Mouse (Mus musculus): ENCODE results near the gene Snx12.
"Not testable (repeated sequence)": the region's sequence is repeated elsewhere in the genome, so short reads cannot be mapped to it uniquely, and the experiment has no call there.

Snx12 gene

DNA sequence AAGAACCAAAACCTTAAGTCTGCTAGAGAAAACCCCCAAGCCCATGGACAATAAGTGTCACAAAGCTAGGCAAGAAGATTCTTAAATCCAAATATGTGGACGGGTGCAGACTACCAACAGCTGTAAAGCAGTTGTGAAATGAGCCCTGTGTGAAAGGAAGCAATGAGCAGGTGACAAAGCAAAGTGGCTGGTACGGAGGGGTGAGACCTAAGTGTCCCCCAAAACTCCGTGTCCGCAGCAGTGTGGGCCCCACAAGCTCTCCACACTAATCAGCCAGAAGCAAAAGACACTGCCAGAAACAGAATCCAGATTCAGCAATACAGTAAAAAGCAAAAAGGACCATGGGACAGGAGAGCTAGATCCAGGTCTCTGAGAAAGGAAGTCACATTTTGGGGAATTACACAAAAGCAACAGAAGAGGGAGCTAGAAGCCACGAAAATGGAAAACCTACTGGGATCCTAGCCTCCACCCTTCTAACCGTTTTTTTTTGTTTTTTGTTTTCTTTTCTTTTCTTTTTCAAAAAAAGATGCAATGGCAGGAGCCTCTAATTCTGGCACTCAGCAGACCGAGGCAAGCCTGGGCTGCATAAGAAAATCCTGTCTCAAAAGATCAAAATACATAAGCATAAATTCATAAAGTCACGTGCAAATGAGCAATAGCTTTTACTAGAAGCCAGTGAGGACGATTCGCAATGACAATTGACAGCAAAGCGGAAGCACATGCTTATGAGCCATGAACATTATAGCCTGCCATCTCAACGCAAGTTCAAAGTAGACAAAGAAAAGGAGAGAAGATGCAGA, 90.2 kb downstream of the Snx12 start:
- peak in 1 of 2 experiments; percentile 6 for DNase-seq

GRCm38 (mm10) chrX:101131001-101131400, 91.4 kb downstream of the Snx12 start:
- peak; percentile 20 to 67 for DNase-seq

DNA sequence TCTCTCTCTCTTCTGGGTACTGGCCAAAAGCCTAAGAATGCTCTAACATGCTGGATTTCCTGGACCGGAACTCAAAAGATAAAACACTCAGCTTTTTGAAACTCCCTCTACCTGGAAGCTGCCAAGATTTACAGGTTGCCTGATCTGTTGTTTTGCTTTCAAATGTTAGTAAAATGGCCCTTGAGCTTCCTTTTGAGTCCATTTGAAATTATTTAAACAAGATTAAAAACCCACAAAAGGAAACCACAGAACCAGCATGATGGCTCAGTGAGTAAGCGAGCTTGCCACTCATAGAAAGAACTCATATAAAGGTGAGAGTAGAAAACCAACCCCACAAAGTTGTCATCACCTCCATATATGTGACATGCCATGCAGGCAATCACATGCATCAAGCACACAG, 93.8 kb downstream of the Snx12 start:
- DNase-seq: no peak

DNA sequence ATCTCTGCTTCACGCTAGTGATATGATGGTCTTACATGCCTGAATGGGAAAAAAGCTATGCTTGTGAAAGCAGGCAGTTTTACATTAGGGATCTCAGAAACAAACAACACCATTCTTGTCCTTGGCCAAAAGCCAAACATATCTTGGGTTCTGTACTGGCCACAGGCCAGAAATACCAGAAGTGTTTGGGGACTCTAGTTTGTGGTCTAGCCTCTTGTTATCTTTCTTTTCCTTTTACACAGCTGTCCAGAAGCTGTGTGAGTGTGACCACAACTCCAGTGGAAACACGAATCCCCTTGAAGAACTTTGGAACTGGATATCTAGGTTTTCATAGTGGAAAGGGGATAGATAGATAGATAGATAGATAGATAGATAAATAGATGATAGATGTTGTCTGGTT, 95.4 kb downstream of the Snx12 start:
- DNase-seq: no peak

DNA sequence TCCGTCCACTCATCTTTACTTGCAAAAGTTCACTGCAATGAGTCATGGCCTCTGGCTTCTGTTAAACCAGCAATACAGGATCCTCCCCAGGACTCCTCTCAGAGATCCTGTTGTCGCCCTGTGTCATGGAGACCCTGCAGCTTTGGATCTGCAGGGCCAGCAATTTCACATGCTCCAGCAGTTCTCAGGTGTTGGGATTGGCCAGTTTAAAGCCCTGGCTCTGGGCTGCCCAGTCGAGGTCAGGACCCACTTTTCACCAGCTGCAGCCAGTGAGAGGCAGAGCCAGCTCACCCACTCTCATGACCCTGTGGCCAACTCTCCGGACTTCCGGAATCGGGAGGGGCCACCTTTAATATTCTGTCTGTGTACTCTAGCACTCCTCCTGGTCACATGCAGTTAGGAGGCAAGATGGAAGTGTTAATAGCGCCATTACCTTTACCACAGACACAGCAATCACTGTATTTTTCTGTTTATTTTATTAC, 95.8 kb downstream of the Snx12 start:
- no peak for DNase-seq

DNA sequence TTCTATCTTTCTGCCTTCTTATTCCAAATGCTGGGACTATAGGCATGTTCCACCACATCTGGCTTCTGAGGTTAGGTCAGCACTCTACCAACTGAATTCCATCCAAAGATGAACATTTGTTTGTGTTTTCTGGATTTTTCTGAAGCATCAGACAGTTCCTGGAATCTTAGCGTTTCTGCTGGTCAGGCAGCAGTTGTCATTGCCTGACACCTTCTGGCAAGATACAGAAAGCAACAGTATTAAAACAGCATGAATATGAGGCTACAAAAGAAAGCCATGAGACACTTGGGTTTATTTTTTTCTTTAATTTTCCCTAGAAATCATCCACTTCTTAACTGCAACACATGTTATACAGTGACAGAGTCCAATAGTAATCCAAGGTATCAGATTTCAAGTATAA, 101.8 kb downstream of the Snx12 start:
- DNase-seq: no peak

DNA sequence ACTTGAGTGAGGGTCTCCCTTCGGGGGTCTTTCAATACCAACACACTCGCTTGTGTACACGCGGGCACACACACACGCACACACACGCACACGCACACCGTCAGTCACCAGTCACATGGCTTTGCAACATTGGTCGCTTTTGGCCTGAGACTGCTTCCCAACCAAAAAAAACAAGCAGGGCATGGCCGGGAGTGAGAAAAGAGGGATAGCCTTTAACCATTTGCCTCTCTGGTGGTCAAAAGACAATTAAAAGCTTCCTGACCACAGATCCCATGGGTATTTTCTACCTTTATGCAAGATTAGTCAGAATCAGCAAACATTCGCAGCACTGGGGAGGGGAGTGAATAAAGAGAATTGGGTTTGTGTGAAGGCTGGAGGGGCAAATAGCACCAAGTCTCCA, 136.4 kb downstream of the Snx12 start, which contains the start of gene Slc7a3:
Gene Slc7a3 (minus strand): TSS at position 101 of the 400 bp plus-strand sequence.
- no peak for DNase-seq

DNA sequence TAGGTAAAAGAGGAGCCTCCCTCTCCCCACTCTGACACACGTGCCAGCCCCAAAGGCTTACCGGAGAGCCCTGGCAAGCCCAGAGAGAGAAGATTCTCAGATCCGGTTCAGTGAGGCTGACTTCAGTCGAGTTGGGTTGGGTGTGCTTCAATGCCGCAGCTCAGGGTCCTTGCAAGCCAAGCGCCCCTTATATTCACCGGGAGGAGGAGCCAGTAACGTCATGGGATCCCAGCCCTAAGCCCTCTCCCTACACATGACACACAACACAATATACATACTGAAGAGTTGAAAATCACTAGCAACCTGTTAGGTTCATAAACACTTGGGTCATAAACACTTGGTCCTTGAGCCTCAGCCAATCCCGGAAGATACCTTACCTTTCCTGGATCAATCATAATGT, 137.2 kb downstream of the Snx12 start:
- DNase-seq: not testable (repeated sequence)

GRCm38 (mm10) chrX:101084192-101084591, 138.2 kb downstream of the Snx12 start:
- no peak for DNase-seq

DNA sequence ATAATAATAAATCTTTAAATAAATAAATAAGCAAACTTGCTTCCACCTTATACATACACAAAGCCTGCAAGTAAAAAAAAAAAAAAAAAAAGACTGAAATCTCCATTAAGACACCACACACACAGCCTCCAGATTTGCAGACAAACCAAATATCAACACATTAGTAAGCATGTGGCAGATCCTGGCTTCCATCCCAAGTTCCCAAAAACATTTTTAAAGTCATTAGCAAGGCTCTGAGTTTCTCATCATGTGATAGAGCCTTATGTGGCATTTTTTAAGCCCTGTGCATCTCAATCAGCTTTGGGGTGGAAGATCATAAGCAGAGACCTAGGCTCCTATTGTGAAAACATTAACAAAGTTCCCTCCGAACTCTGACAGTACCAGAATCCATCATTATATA, 157.1 kb downstream of the Snx12 start:
- DNase-seq: no peak

- DNase-seq: no peak
Measured at GRCm38 (mm10) chrX:101063503-101063902, 158.9 kb downstream of the Snx12 start.

DNA sequence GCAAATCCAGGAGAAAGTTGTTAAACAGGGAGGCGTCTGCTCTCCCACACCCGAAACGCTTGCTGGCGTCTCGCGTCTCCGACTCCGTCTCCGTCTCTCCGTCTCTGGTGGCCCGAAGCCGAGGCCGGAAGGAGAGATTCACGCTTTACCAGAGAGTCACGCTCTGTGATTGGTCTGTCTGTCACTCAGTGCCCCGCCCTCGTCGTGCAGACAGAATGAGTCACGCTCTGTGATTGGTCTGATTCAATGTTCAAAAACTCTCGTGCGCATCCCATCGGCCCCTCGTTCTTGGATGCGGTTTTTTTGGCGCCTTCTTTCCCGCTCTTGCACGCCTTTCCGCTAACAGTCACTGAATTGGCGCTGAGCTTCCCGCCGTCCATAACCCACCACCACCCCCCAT, 162.8 kb downstream of the Snx12 start, which contains the start of gene Tex11:
Gene Tex11 (minus strand): TSS at position 127 of the 400 bp plus-strand sequence.
- no peak for DNase-seq
